Mouse (Mus musculus) liver, adult 2 months (tissue): ENCODE data around the gene Trim9. TPM values are rescaled to one million over a fixed set of nuclear protein-coding genes. Genes with fewer than 3 reads are reported as not detected.

Source experiments
- DNase-seq: peaks from one replicate; pipeline ENCODE4 v3.0.0-alpha.2; 2011; ENCODE audit warnings: low read depth, low spot score; ENCODE audit errors: extremely low read depth
- H3K27ac ChIP-seq: fragments of 200-500 bp; replicated peaks from 2 replicates; pipeline ENCODE4 v1.5.1; 2012; ENCODE audit warnings: low read depth, mild to moderate bottlenecking, control low read depth, inconsistent platforms, low read length; ENCODE audit not compliant: insufficient read depth
- H3K27me3 ChIP-seq: fragments of 200-500 bp; 2 replicates; pipeline ENCODE4 v1.6.1; 2012; ENCODE audit warnings: mild to moderate bottlenecking, moderate library complexity, low read length, inconsistent platforms; ENCODE audit not compliant: control insufficient read depth, insufficient read depth
- H3K36me3 ChIP-seq: fragments of 200-500 bp; 2 replicates; pipeline ENCODE4 v1.6.1; 2012; ENCODE audit warnings: low read length, inconsistent platforms; ENCODE audit not compliant: control insufficient read depth, insufficient read depth
- H3K4me1 ChIP-seq: fragments of 200-500 bp; 2 replicates; pipeline ENCODE4 v1.6.1; 2011; ENCODE audit warnings: low read length; ENCODE audit not compliant: control insufficient read depth, insufficient read depth
- H3K4me3 ChIP-seq: fragments of 200-500 bp; 2 replicates; pipeline ENCODE4 v1.5.1; 2011; ENCODE audit warnings: low read depth, mild to moderate bottlenecking, control low read depth, low read length, moderate library complexity; ENCODE audit not compliant: insufficient read depth
- H3K79me2 ChIP-seq: fragments of 200-500 bp; 2 replicates; pipeline ENCODE4 v1.6.1; 2012; ENCODE audit warnings: inconsistent platforms, mild to moderate bottlenecking, low read length, moderate library complexity; ENCODE audit not compliant: control insufficient read depth, insufficient read depth
- H3K9ac ChIP-seq: fragments of 200-500 bp; 2 replicates; pipeline ENCODE4 v1.6.1; 2012; ENCODE audit warnings: low read depth, mild to moderate bottlenecking, control low read depth, inconsistent platforms, low read length
- CTCF ChIP-seq: fragments of 200-500 bp; IDR thresholded peaks from 2 replicates; pipeline ENCODE4 v1.5.1; 2011; ENCODE audit warnings: low read depth, low read length, control low read depth
- POLR2A ChIP-seq: fragments of 200-500 bp; IDR thresholded peaks from 2 replicates; pipeline ENCODE4 v1.6.1; 2011; ENCODE audit warnings: low read length, control low read depth; ENCODE audit not compliant: insufficient read depth; ENCODE audit errors: extremely low read depth
- WGBS: fragments of 180-500 bp; shearing (Covaris S2); methylation state at CpG from one replicate; pipeline ENCODE4 v1.1.7; 2018; 5-methylcytosine and 5-hydroxymethylcytosine counted together
- polyA plus RNA-seq: library from polyadenylated mRNA; depleted of rRNA; stranded (reverse); fragments of >200 nt; gene quantifications from 2 replicates; pipeline ENCODE4 v1.2.3, GENCODE M21; 2012
- total RNA-seq: library from RNA; depleted of rRNA; stranded (reverse); fragments of >200 nt; gene quantifications from 2 replicates; pipeline ENCODE4 v1.2.3, GENCODE M21; 2014

The Trim9 gene
- total and polyA plus RNA-seq, 2 experiments = not detected

- Histone ChIP-seq H3K9ac (peak overlapping the region; percentile 53), H3K27me3 (no peaks in the 10 kb centered on the region), H3K36me3 (peaks cover 33% of the 10 kb centered on the region), H3K27ac (peak overlapping the region; percentile 67), H3K4me3 (no peak overlapping the region), H3K79me2 (peaks cover 12% of the 10 kb centered on the region; the same call in 1 of the 2 replicates), H3K4me1 (peaks cover 34% of the 10 kb centered on the region)
- no peak for TF ChIP-seq CTCF
- no peak for TF ChIP-seq POLR2A
- 20% methylated on average over 4 of the region's 4 CpGs for WGBS
- DNase-seq = peak; percentile 89
These were observed 124.1 kb downstream of the Trim9 start for GRCm38 (mm10) chr12:70223331-70223730.

DNA sequence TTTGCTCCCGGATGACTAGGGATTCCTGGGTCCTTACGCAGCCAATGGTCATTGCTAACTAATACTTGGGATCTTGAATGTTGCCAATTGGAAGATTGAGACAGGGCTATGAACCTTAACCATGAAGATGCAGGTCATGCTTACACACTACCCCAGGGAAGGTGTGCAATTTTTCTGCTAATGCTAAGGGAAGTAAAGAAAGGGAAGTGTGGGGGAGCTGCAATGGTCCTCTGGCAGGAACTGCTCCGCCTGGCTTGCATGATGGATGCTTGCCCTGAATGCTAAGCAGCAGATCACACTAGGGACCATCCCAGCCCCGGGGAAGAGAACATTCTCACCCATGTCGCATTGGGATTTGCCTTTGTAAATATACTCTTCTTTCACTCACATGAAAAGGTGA, 126.0 kb downstream of the Trim9 start:
- H3K9ac ChIP-seq = no peak overlapping the region
- TF ChIP-seq CTCF (no peak), POLR2A (no peak)
- peaks cover 50% of the 10 kb centered on the region for H3K36me3 ChIP-seq
- H3K4me1 ChIP-seq = peaks cover 35% of the 10 kb centered on the region
- no peak overlapping the region for H3K4me3 ChIP-seq
- H3K27ac ChIP-seq = no peak overlapping the region; the same call in 1 of the 2 replicates
- 55% methylated on average over 5 of the region's 5 CpGs for WGBS
- peaks cover 7% of the 10 kb centered on the region; the same call in 1 of the 2 replicates for H3K79me2 ChIP-seq
- no peaks in the 10 kb centered on the region for H3K27me3 ChIP-seq
- no peak for DNase-seq

GRCm38 (mm10) chr12:70218795-70219540, 128.4 kb downstream of the Trim9 start:
- peak overlapping the region; percentile 18; the same call in 1 of the 2 replicates for H3K27ac ChIP-seq
- no peak for TF ChIP-seq POLR2A
- TF ChIP-seq CTCF = no peak
- WGBS = 48% methylated on average over 8 of the region's 8 CpGs

DNA sequence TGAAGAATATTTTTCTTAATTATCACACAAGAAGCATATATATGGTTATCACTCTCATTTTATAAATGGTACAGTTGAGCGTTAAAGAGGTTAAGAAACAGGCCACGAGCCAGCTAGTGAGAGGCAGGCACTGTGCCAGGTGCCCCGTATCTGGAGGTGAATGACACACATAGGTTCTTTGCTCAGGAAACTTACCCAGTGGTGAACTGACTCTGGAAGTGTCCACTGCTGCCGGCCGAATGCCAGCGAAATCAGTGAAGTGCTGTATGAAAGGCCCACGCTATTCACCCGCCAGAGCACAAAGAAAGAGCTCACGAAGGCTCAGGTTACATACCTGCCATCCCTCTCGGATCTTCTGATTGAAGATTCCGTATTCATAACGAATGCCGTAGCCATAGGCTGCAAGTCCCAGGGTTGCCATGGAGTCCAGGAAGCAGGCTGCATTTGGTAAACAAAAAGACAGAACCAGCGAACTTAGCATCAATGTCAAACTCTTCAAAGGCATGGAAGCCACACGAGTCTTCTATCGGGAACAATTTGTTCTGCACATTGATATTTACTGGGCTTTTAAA, 131.1 kb downstream of the Trim9 start:
- no peak overlapping the region for H3K9ac ChIP-seq
- 48% methylated on average over 16 of the region's 16 CpGs for WGBS
- H3K27ac ChIP-seq = no peak overlapping the region
- no peak overlapping the region for H3K4me3 ChIP-seq
- peaks cover 21% of the 10 kb centered on the region for H3K4me1 ChIP-seq
- H3K79me2 ChIP-seq = no peaks in the 10 kb centered on the region
- no peak for TF ChIP-seq POLR2A
- no peak for TF ChIP-seq CTCF
- H3K27me3 ChIP-seq = no peaks in the 10 kb centered on the region
- peaks cover 72% of the 10 kb centered on the region for H3K36me3 ChIP-seq
- DNase-seq = peak; percentile 63

More at GRCm38 (mm10) chr12:70218795-70219540, 128.4 kb downstream of the Trim9 start:
- Histone ChIP-seq H3K4me1 (peaks cover 28% of the 10 kb centered on the region), H3K27me3 (no peaks in the 10 kb centered on the region), H3K79me2 (no peaks in the 10 kb centered on the region), H3K9ac (no peak overlapping the region), H3K36me3 (peaks cover 68% of the 10 kb centered on the region), H3K4me3 (no peak overlapping the region)
- DNase-seq = no peak

GRCm38 (mm10) chr12:70214281-70214680, 133.1 kb downstream of the Trim9 start:
- 51% methylated on average over 8 of the region's 8 CpGs for WGBS

DNA sequence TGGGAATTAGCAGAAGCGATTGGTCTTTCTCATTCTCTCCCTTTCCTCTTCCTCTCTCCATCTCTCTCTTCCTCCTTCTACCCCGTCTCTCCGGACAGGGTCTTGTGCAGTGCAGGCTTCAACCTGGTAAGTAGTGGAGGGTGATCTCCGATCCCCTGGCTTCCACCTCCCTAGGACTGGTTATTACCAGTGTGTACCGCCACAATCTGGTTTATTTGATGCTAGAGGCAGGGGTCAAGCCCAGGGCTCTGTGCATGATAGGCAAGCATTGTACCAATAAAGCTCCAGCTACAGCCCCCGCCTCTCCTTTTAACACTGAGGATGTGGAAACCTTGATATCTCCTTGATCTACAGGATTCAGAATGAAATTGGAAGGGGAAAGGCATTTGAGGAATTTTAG, 133.8 kb downstream of the Trim9 start:
- no peaks in the 10 kb centered on the region for H3K79me2 ChIP-seq
- no peak for DNase-seq
- H3K27me3 ChIP-seq = no peaks in the 10 kb centered on the region
- peaks cover 62% of the 10 kb centered on the region for H3K36me3 ChIP-seq
- TF ChIP-seq POLR2A (no peak), CTCF (no peak)
- H3K4me1 ChIP-seq = peaks cover 10% of the 10 kb centered on the region; the same call in 1 of the 2 replicates
- H3K4me3 ChIP-seq = no peak overlapping the region
- H3K9ac ChIP-seq = no peak overlapping the region
- 82% methylated on average over 6 of the region's 6 CpGs for WGBS
- no peak overlapping the region for H3K27ac ChIP-seq

More at GRCm38 (mm10) chr12:70214281-70214680, 133.1 kb downstream of the Trim9 start:
- Histone ChIP-seq H3K9ac (no peak overlapping the region), H3K27me3 (no peaks in the 10 kb centered on the region), H3K4me3 (no peak overlapping the region), H3K79me2 (no peaks in the 10 kb centered on the region), H3K36me3 (peaks cover 64% of the 10 kb centered on the region), H3K4me1 (peaks cover 10% of the 10 kb centered on the region; the same call in 1 of the 2 replicates), H3K27ac (no peak overlapping the region)
- TF ChIP-seq CTCF (no peak), POLR2A (no peak)
- DNase-seq = no peak
